20 mouse cellular contexts compared by ENCODE assay signal in the genomic region with DNA sequence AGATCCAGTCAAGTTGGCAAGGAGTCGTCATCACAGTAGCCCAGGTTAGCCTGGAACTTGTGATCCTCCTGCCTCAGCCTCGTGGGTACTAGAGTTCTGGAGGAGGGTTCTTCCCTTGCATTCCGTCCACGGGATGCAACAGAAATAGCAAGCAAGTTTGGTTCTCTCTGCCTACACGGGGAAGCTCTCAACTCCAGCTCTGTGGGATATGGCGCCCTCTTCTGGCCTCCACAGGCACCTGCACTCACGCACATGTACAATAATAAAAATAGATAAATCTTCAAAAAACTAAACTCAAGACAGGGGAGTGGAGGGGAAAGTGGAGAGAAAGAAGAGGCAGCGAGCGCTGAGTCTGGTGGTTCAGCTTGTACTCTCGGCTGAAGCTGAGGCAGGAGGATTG.
DNase-seq lines count a peak whose midpoint lies in the region; ATAC-seq and TF ChIP-seq lines count a peak whose summit lies in the region.
"Had no signal": no experiment of that assay in that cellular context is flagged by ENCODE, and none has a peak within 500 bp of the region (broad histone marks: within the 10 kb centered on the region; RNA-seq: fewer than 3 reads in every experiment).

No protein-coding gene starts in this region.

- no peaks in the 10 kb centered on the region for H3K36me3 ChIP-seq in heart, postnatal 0 days (replicated peaks; ENCODE audit: control insufficient read depth, insufficient read depth, low read length)
- no peaks in the 10 kb centered on the region for H3K36me3 ChIP-seq in heart, embryonic 11.5 days (ENCODE audit: control insufficient read depth, insufficient read depth, low read length)
- H3K36me3 ChIP-seq in liver, postnatal 0 days (replicated peaks; ENCODE audit: insufficient read depth, low read length): no peaks in the 10 kb centered on the region
- no peaks in the 10 kb centered on the region for H3K36me3 ChIP-seq in liver, embryonic 12.5 days
- H3K36me3 ChIP-seq: heart, embryonic 12.5 days; lung, embryonic 15.5 days; neural tube, embryonic 12.5 days had no signal

- no peaks in the 10 kb centered on the region for H3K4me1 ChIP-seq in heart, postnatal 0 days (ENCODE audit: control insufficient read depth, insufficient read depth)
- H3K4me1 ChIP-seq in heart, embryonic 11.5 days (ENCODE audit: control insufficient read depth, insufficient read depth, low read length): no peaks in the 10 kb centered on the region
- 0 out of 2 replicates have a peak, but pooled peaks cover 2% of the 10 kb centered on the region for H3K4me1 ChIP-seq in liver, postnatal 0 days (ENCODE audit: insufficient read depth)
- 0 out of 2 replicates have a peak, but pooled peaks cover 7% of the 10 kb centered on the region for H3K4me1 ChIP-seq in liver, embryonic 12.5 days
- H3K4me1 ChIP-seq: heart, embryonic 12.5 days; lung, embryonic 15.5 days; megakaryocyte, embryonic 14.5 days; neural tube, embryonic 12.5 days had no signal

- no peaks in the 10 kb centered on the region for H3K27me3 ChIP-seq in heart, postnatal 0 days (ENCODE audit: control insufficient read depth, insufficient read depth, low read length)
- H3K27me3 ChIP-seq in heart, embryonic 11.5 days (ENCODE audit: control insufficient read depth, insufficient read depth, low read length): no peaks in the 10 kb centered on the region
- no peaks in the 10 kb centered on the region for H3K27me3 ChIP-seq in liver, postnatal 0 days (ENCODE audit: insufficient read depth, low read length)
- no peaks in the 10 kb centered on the region for H3K27me3 ChIP-seq in liver, embryonic 12.5 days (replicated peaks)
- H3K27me3 ChIP-seq: heart, embryonic 12.5 days; lung, embryonic 15.5 days; megakaryocyte, embryonic 14.5 days; neural tube, embryonic 12.5 days had no signal

- no peak for ATAC-seq in heart, postnatal 0 days (ENCODE audit: insufficient read depth, low read depth)
- ATAC-seq in heart, embryonic 11.5 days (replicated peaks; ENCODE audit: insufficient number of reproducible peaks, low FRiP score, low TSS enrichment): no peak
- ATAC-seq in liver, postnatal 0 days: no peak
- no peak for ATAC-seq in liver, embryonic 12.5 days
- ATAC-seq: activated CD4-positive, CD25-positive, alpha-beta regulatory T cell, adult 4 months; inflammation-experienced regulatory T-cells, adult 6 months had no signal

- no peak overlapping the region for H3K4me2 ChIP-seq in heart, postnatal 0 days (ENCODE audit: low read depth, low read length)
- no peak overlapping the region for H3K4me2 ChIP-seq in heart, embryonic 11.5 days
- no peak overlapping the region for H3K4me2 ChIP-seq in liver, postnatal 0 days (ENCODE audit: low read depth, low read length)
- H3K4me2 ChIP-seq in liver, embryonic 12.5 days: no peak overlapping the region
- H3K4me2 ChIP-seq: heart, embryonic 12.5 days; lung, embryonic 15.5 days; neural tube, embryonic 12.5 days had no signal

- no peak for TF ChIP-seq EP300 in heart, postnatal 0 days (IDR thresholded peaks at IDR 0.05; ENCODE audit: low read depth)
- TF ChIP-seq EP300 in liver, postnatal 0 days (IDR thresholded peaks at IDR 0.05; ENCODE audit: low read depth): no peak

- H3K9ac ChIP-seq in heart, postnatal 0 days (replicated peaks; ENCODE audit: low read depth, low read length): no peak overlapping the region
- no peak overlapping the region for H3K9ac ChIP-seq in heart, embryonic 11.5 days (ENCODE audit: low read depth, low read length)
- H3K9ac ChIP-seq in liver, postnatal 0 days (replicated peaks): no peak overlapping the region
- H3K9ac ChIP-seq in liver, embryonic 12.5 days: no peak overlapping the region
- H3K9ac ChIP-seq: heart, embryonic 12.5 days; lung, embryonic 15.5 days; neural tube, embryonic 12.5 days had no signal

- TF ChIP-seq CTCF in heart, postnatal 0 days (IDR thresholded peaks at IDR 0.05; ENCODE audit: low read depth): 0 out of 2 replicates have a peak, but pooled peaks have one; percentile 5
- TF ChIP-seq CTCF in liver, postnatal 0 days (IDR thresholded peaks at IDR 0.05; ENCODE audit: low read depth): peak; percentile 34

- WGBS in heart, postnatal 0 days: 73% methylated on average over 10 of the region's 10 CpGs
- 79% methylated on average over 10 of the region's 10 CpGs for WGBS in heart, embryonic 11.5 days (ENCODE audit: insufficient replicate concordance)
- 77% methylated on average over 10 of the region's 10 CpGs for WGBS in liver, postnatal 0 days (ENCODE audit: insufficient replicate concordance)
- 72% methylated on average over 10 of the region's 10 CpGs for WGBS in liver, embryonic 12.5 days (ENCODE audit: insufficient replicate concordance)

- no peak for DNase-seq in heart, postnatal 0 days (ENCODE audit: low spot score)
- DNase-seq in liver, postnatal 0 days: no peak
- DNase-seq in ES-CJ7 (ENCODE audit: low read depth, low spot score): peak; percentile 79
- DNase-seq in induced T-regulatory cell, adult 2 months (ENCODE audit: low read depth): peak; percentile 5
- no peak for DNase-seq in right cerebral cortex, postnatal 25 days
- DNase-seq: B cell, adult 2 months; cerebellum, adult 11 months; cerebellum, postnatal 25 days; gastrocnemius, postnatal 10 days; heart, postnatal 4 days; kidney, postnatal 25 days; right cerebral cortex, postnatal 14 days had no signal

- H3K4me3 ChIP-seq in heart, postnatal 0 days (ENCODE audit: low read depth, low read length): no peak overlapping the region
- no peak overlapping the region for H3K4me3 ChIP-seq in heart, embryonic 11.5 days (ENCODE audit: low read depth, low read length)
- no peak overlapping the region for H3K4me3 ChIP-seq in liver, postnatal 0 days (ENCODE audit: low read depth, low read length)
- H3K4me3 ChIP-seq in liver, embryonic 12.5 days: no peak overlapping the region
- H3K4me3 ChIP-seq: heart, embryonic 12.5 days; lung, embryonic 15.5 days; megakaryocyte, embryonic 14.5 days; neural tube, embryonic 12.5 days had no signal

- H3K9me3 ChIP-seq in heart, postnatal 0 days (replicated peaks; ENCODE audit: control insufficient read depth, low read length): no peaks in the 10 kb centered on the region
- no peaks in the 10 kb centered on the region for H3K9me3 ChIP-seq in heart, embryonic 11.5 days (replicated peaks; ENCODE audit: control insufficient read depth, low read length)
- no peaks in the 10 kb centered on the region for H3K9me3 ChIP-seq in liver, postnatal 0 days (ENCODE audit: low read length)
- H3K9me3 ChIP-seq in liver, embryonic 12.5 days (replicated peaks): no peaks in the 10 kb centered on the region
- H3K9me3 ChIP-seq: heart, embryonic 12.5 days; lung, embryonic 15.5 days; neural tube, embryonic 12.5 days had no signal

- H3K27ac ChIP-seq in heart, postnatal 0 days (ENCODE audit: low read depth): no peak overlapping the region
- no peak overlapping the region for H3K27ac ChIP-seq in heart, embryonic 11.5 days (ENCODE audit: low read depth, low read length)
- no peak overlapping the region for H3K27ac ChIP-seq in liver, postnatal 0 days (ENCODE audit: low read depth)
- no peak overlapping the region for H3K27ac ChIP-seq in liver, embryonic 12.5 days
- H3K27ac ChIP-seq: lung, embryonic 15.5 days; neural tube, embryonic 12.5 days had no signal

Comparison
In these comparisons a context has a peak if more than half of its experiments do, and no peak if none do; other contexts are left out.
1. DNase-seq: peak in ES-CJ7 (single experiment) and induced T-regulatory cell, adult 2 months (single experiment); none in heart, postnatal 0 days (single experiment), liver, postnatal 0 days (single experiment) and right cerebral cortex, postnatal 25 days (single experiment).